Mouse (Mus musculus) liver, postnatal 0 days (tissue): ENCODE data around the gene Ppm1k.
"Not testable (repeated sequence)": the region's sequence is repeated elsewhere in the genome, so short reads cannot be mapped to it uniquely, and the experiment has no call there.

Experiments
- CTCF ChIP-seq: sonication (generic); IDR thresholded peaks from 2 replicates; pipeline ENCODE4 v1.5.1; 2016; ENCODE audit warnings: antibody characterized with exemption, low read depth
- EP300 ChIP-seq: IDR thresholded peaks from 2 replicates; pipeline ENCODE4 v1.6.1; 2016; ENCODE audit warnings: antibody characterized with exemption, low read depth, mild to moderate bottlenecking

GRCm38 (mm10) chr6:57468161-57468560 is 67.1 kb downstream of the Ppm1k start:
- not testable (repeated sequence) for TF ChIP-seq CTCF, EP300
